Mouse (Mus musculus) MEL (cell line): Measurements from ENCODE around the gene Ankrd40. TPM values are rescaled to one million over a fixed set of nuclear protein-coding genes. Genes with fewer than 3 reads are reported as not detected.

ENCODE experiments used
- DNase-seq: peaks from one replicate; pipeline ENCODE4 v3.0.0; 2011; ENCODE audit warnings: low read depth, low spot score
- H3K27ac ChIP-seq: 2 replicates; pipeline ENCODE4 v1.5.1; 2012; ENCODE audit warnings: low read depth, mild to moderate bottlenecking, control low read depth, low read length, moderate library complexity; ENCODE audit not compliant: control insufficient read depth
- H3K27me3 ChIP-seq, 2 experiments: fragments of 150-350 bp in 1 of 2; sonication (generic) in 1 of 2; 2 replicates each; pipeline ENCODE4 v1.6.1; 2012; ENCODE audit warnings: low read length in 2 of 2, mild to moderate bottlenecking in 2 of 2, improper control_type of control experiment in 1 of 2, moderate library complexity in 1 of 2; ENCODE audit not compliant: insufficient read depth in 2 of 2, control insufficient read depth in 1 of 2
- H3K36me3 ChIP-seq, 2 experiments: 2 replicates each; pipeline ENCODE4 v1.6.1; 2012 to 2014; ENCODE audit warnings: low read length in 2 of 2, improper control_type of control experiment in 1 of 2, inconsistent platforms in 1 of 2, mild to moderate bottlenecking in 1 of 2; ENCODE audit not compliant: insufficient read depth in 2 of 2, control insufficient read depth in 1 of 2
- H3K4me1 ChIP-seq, 2 experiments: fragments of 150-350 bp in 1 of 2; sonication (generic) in 1 of 2; 2 replicates each; pipeline ENCODE4 v1.6.1; 2012; ENCODE audit warnings: low read length in 2 of 2, improper control_type of control experiment in 1 of 2, mild to moderate bottlenecking in 1 of 2; ENCODE audit not compliant: insufficient read depth in 2 of 2, control insufficient read depth in 1 of 2
- H3K4me3 ChIP-seq, 2 experiments: fragments of 150-350 bp in 1 of 2; sonication (generic) in 1 of 2; 2 replicates each; pipeline ENCODE4 v1.5.1; 2012; ENCODE audit warnings: low read depth in 2 of 2, low read length in 2 of 2, mild to moderate bottlenecking in 2 of 2, moderate library complexity in 2 of 2, control low read depth in 1 of 2, improper control_type of control experiment in 1 of 2; ENCODE audit not compliant: control insufficient read depth in 1 of 2, insufficient read depth in 1 of 2
- H3K79me2 ChIP-seq: 2 replicates; pipeline ENCODE4 v1.6.1; 2012; ENCODE audit warnings: mild to moderate bottlenecking, low read length, moderate library complexity; ENCODE audit not compliant: control insufficient read depth, poor library complexity, insufficient read depth
- H3K9ac ChIP-seq: 2 replicates; pipeline ENCODE4 v1.6.1; 2012; ENCODE audit warnings: low read depth, mild to moderate bottlenecking, control low read depth, low read length, moderate library complexity; ENCODE audit not compliant: control insufficient read depth, poor library complexity, severe bottlenecking
- H3K9me3 ChIP-seq: fragments of 150-350 bp; sonication (generic); replicated peaks from 2 replicates; pipeline ENCODE4 v1.6.1; 2012; ENCODE audit warnings: mild to moderate bottlenecking, low read length, improper control_type of control experiment, moderate library complexity; ENCODE audit not compliant: insufficient read depth
- BHLHE40 ChIP-seq: IDR thresholded peaks from 2 replicates; pipeline ENCODE4 v1.6.1; 2012; ENCODE audit warnings: low read depth, mild to moderate bottlenecking, inconsistent platforms, low read length, improper control_type of control experiment, borderline replicate concordance
- CHD1 ChIP-seq: IDR thresholded peaks from 2 replicates; pipeline ENCODE4 v1.6.1; 2012; ENCODE audit warnings: low read depth, mild to moderate bottlenecking, inconsistent platforms, low read length, improper control_type of control experiment
- CHD2 ChIP-seq: IDR thresholded peaks from 2 replicates; pipeline ENCODE4 v1.6.1; 2011; ENCODE audit warnings: low read length, improper control_type of control experiment
- CTCF ChIP-seq, 3 experiments: IDR thresholded peaks in 2 of 3; conservative IDR thresholded peaks in 1 of 3; 2 replicates each; pipeline ENCODE4 v1.5.1; 2011 to 2012; ENCODE audit warnings: low read length in 3 of 3, low read depth in 2 of 3, mild to moderate bottlenecking in 2 of 3, improper control_type of control experiment in 1 of 3, inconsistent platforms in 1 of 3, mixed read lengths in 1 of 3, moderate library complexity in 1 of 3; ENCODE audit not compliant: control insufficient read depth in 1 of 3, insufficient read depth in 1 of 3, poor library complexity in 1 of 3, severe bottlenecking in 1 of 3
- E2F4 ChIP-seq: IDR thresholded peaks from 2 replicates; pipeline ENCODE4 v1.6.1; 2011; ENCODE audit warnings: low read depth, low read length, improper control_type of control experiment, borderline replicate concordance
- EP300 ChIP-seq, 2 experiments: IDR thresholded peaks; 2 replicates each; pipeline ENCODE4 v1.6.1; 2011; ENCODE audit warnings: improper control_type of control experiment in 2 of 2, low read length in 2 of 2, low read depth in 1 of 2, mild to moderate bottlenecking in 1 of 2
- ETS1 ChIP-seq: IDR thresholded peaks from 2 replicates; pipeline ENCODE4 v1.6.1; 2012; ENCODE audit warnings: low read depth, mild to moderate bottlenecking, inconsistent platforms, low read length, improper control_type of control experiment, moderate library complexity
- GABPA ChIP-seq: IDR thresholded peaks from 2 replicates; pipeline ENCODE4 v1.6.1; 2012; ENCODE audit warnings: low read depth, mild to moderate bottlenecking, inconsistent platforms, low read length, improper control_type of control experiment, moderate library complexity
- GATA1 ChIP-seq: IDR thresholded peaks from 2 replicates; pipeline ENCODE4 v1.6.1; 2011; ENCODE audit warnings: low read depth, low read length, improper control_type of control experiment
- HCFC1 ChIP-seq: IDR thresholded peaks from 2 replicates; pipeline ENCODE4 v1.6.1; 2012; ENCODE audit warnings: low read depth, mild to moderate bottlenecking, inconsistent platforms, low read length, improper control_type of control experiment, moderate library complexity
- JUND ChIP-seq: IDR thresholded peaks from 2 replicates; pipeline ENCODE4 v1.6.1; 2011; ENCODE audit warnings: low read depth, mild to moderate bottlenecking, improper control_type of control experiment, low read length
- KAT2A ChIP-seq: conservative IDR thresholded peaks from 2 replicates; pipeline ENCODE4 v1.6.1; 2012; ENCODE audit warnings: low read depth, low read length, improper control_type of control experiment, inconsistent platforms
- MAFK ChIP-seq: IDR thresholded peaks from 2 replicates; pipeline ENCODE4 v1.6.1; 2011; ENCODE audit warnings: low read depth, mild to moderate bottlenecking, low read length, improper control_type of control experiment, borderline replicate concordance
- MAX ChIP-seq: IDR thresholded peaks from 2 replicates; pipeline ENCODE4 v1.6.1; 2011; ENCODE audit warnings: low read length, improper control_type of control experiment
- MAZ ChIP-seq: IDR thresholded peaks from 2 replicates; pipeline ENCODE4 v1.6.1; 2012; ENCODE audit warnings: low read depth, mild to moderate bottlenecking, inconsistent platforms, low read length, improper control_type of control experiment
- MEF2A ChIP-seq: IDR thresholded peaks from 2 replicates; pipeline ENCODE4 v1.6.1; 2014; ENCODE audit warnings: low read depth, mild to moderate bottlenecking, inconsistent platforms, low read length, improper control_type of control experiment; ENCODE audit not compliant: poor library complexity, insufficient replicate concordance, severe bottlenecking; ENCODE audit errors: extremely low read depth
- MXI1 ChIP-seq: IDR thresholded peaks from 2 replicates; pipeline ENCODE4 v1.6.1; 2011; ENCODE audit warnings: mild to moderate bottlenecking, low read depth, low read length, improper control_type of control experiment
- MYB ChIP-seq: IDR thresholded peaks from 2 replicates; pipeline ENCODE4 v1.6.1; 2011; ENCODE audit warnings: mild to moderate bottlenecking, low read depth, low read length, improper control_type of control experiment
- MYC ChIP-seq: IDR thresholded peaks from 2 replicates; pipeline ENCODE4 v1.6.1; 2011; ENCODE audit warnings: low read depth, mild to moderate bottlenecking, low read length, improper control_type of control experiment, moderate library complexity
- NELFE ChIP-seq: IDR thresholded peaks from 2 replicates; pipeline ENCODE4 v1.6.1; 2011; ENCODE audit warnings: low read depth, low read length, improper control_type of control experiment
- NRF1 ChIP-seq: IDR thresholded peaks from 2 replicates; pipeline ENCODE4 v1.6.1; 2014; ENCODE audit warnings: low read depth, mild to moderate bottlenecking, inconsistent platforms, low read length, improper control_type of control experiment, moderate library complexity; ENCODE audit not compliant: poor library complexity, insufficient read depth, severe bottlenecking
- POLR2A ChIP-seq, 2 experiments: IDR thresholded peaks; 2 replicates each; pipeline ENCODE4 v1.6.1; 2011 to 2012; ENCODE audit warnings: low read length in 2 of 2, mild to moderate bottlenecking in 2 of 2, control low read depth in 1 of 2, improper control_type of control experiment in 1 of 2, low read depth in 1 of 2, moderate library complexity in 1 of 2; ENCODE audit not compliant: control insufficient read depth in 1 of 2, insufficient read depth in 1 of 2, poor library complexity in 1 of 2
- POLR2AphosphoS5 ChIP-seq: IDR thresholded peaks from 2 replicates; pipeline ENCODE4 v1.6.1; 2012; ENCODE audit warnings: low read depth, borderline replicate concordance, mild to moderate bottlenecking, inconsistent platforms, low read length, moderate library complexity, mixed read lengths
- SIN3A ChIP-seq: IDR thresholded peaks from 2 replicates; pipeline ENCODE4 v1.6.1; 2012; ENCODE audit warnings: low read length, improper control_type of control experiment, inconsistent platforms
- TAL1 ChIP-seq: IDR thresholded peaks from 2 replicates; pipeline ENCODE4 v1.6.1; 2012; ENCODE audit warnings: mild to moderate bottlenecking, inconsistent platforms, low read length, moderate library complexity, mixed read lengths
- TBP ChIP-seq: IDR thresholded peaks from 2 replicates; pipeline ENCODE4 v1.8.0; 2011; ENCODE audit warnings: low read depth, low read length, improper control_type of control experiment
- TCF12 ChIP-seq: IDR thresholded peaks from 2 replicates; pipeline ENCODE4 v1.6.1; 2014; ENCODE audit warnings: low read depth, mild to moderate bottlenecking, inconsistent platforms, low read length, improper control_type of control experiment, moderate library complexity
- USF1 ChIP-seq: IDR thresholded peaks from 2 replicates; pipeline ENCODE4 v1.6.1; 2014; ENCODE audit warnings: low read depth, mild to moderate bottlenecking, inconsistent platforms, low read length, improper control_type of control experiment, moderate library complexity
- USF2 ChIP-seq, 2 experiments: IDR thresholded peaks; 2 replicates each; pipeline ENCODE4 v1.6.1; 2011 to 2012; ENCODE audit warnings: improper control_type of control experiment in 2 of 2, low read length in 2 of 2, borderline replicate concordance in 1 of 2, inconsistent platforms in 1 of 2, low read depth in 1 of 2, mild to moderate bottlenecking in 1 of 2; ENCODE audit not compliant: insufficient read depth in 1 of 2
- ZKSCAN1 ChIP-seq: IDR thresholded peaks from 2 replicates; pipeline ENCODE4 v1.6.1; 2012; ENCODE audit warnings: low read depth, mild to moderate bottlenecking, inconsistent platforms, low read length, improper control_type of control experiment, moderate library complexity
- ZMIZ1 ChIP-seq: IDR thresholded peaks from 2 replicates; pipeline ENCODE4 v1.6.1; 2012; ENCODE audit warnings: low read depth, mild to moderate bottlenecking, inconsistent platforms, low read length, improper control_type of control experiment, moderate library complexity
- ZNF384 ChIP-seq: IDR thresholded peaks from 2 replicates; pipeline ENCODE4 v1.6.1; 2012; ENCODE audit warnings: low read depth, mild to moderate bottlenecking, inconsistent platforms, low read length, improper control_type of control experiment
- polyA plus RNA-seq, 2 experiments: library from polyadenylated mRNA; stranded (reverse) in 1 of 2; unstranded in 1 of 2; fragments of >175 nt in 1 of 2; fragments of >200 nt in 1 of 2; gene quantifications; 2 replicates each; pipeline versions ENCODE4 v1.2.1 to v1.2.4; 2012; ENCODE audit warnings: low replicate concordance in 2 of 2, low read depth in 1 of 2; ENCODE audit not compliant: insufficient read length in 2 of 2, insufficient read depth in 1 of 2, missing spikeins in 1 of 2
- total RNA-seq: library from RNA; depleted of rRNA; stranded (reverse); fragments of 300-350 nt; gene quantifications from 2 replicates; pipeline ENCODE4 v1.2.3, GENCODE M21; 2012

Ankrd40 gene
- total and polyA plus RNA-seq, 3 experiments = 37.1 to 60.0 TPM; not detected in 1

GRCm38 (mm10) chr11:94369981-94370380, 42.2 kb downstream of the Ankrd40 start (continued):
- TF ChIP-seq E2F4 (no peak), MAFK (peak; percentile 33; the same call in 1 of the 2 replicates), JUND (no peak), TCF12 (peak; percentile 55), USF2 (IDR thresholded peaks at IDR 0.05; ENCODE audit: borderline replicate concordance in 1 of 2, insufficient read depth in 1 of 2, low read depth in 1 of 2, low read length in 2 of 2) (no peak), TBP (peak; percentile 38; the same call in 1 of the 2 replicates), KAT2A (no peak), CHD1 (no peak), MAZ (no peak), ETS1 (peak; percentile 41; the same call in 1 of the 2 replicates), ZNF384 (no peak), NELFE (no peak), POLR2A (IDR thresholded peaks at IDR 0.05; ENCODE audit: control insufficient read depth in 1 of 2, insufficient read depth in 1 of 2, low read depth in 1 of 2, low read length in 2 of 2, poor library complexity in 1 of 2) (no peak), HCFC1 (no peak), GABPA (no peak), ZKSCAN1 (no peak), MYB (no peak), TAL1 (peak; percentile 70)

- peak; percentile 91 for DNase-seq
- Histone ChIP-seq H3K36me3 (peaks cover 0 to 17% of the 10 kb centered on the region in 2 experiments; a peak in 2 of 4 replicates), H3K9ac (peak overlapping the region; percentile 48), H3K27me3 (no peaks in the 10 kb centered on the region), H3K27ac (peak overlapping the region; percentile 66), H3K9me3 (no peaks in the 10 kb centered on the region), H3K79me2 (no peaks in the 10 kb centered on the region), H3K4me3 (no peak overlapping the region; a peak in 2 of 4 replicates), H3K4me1 (peaks cover 14 to 23% of the 10 kb centered on the region in 2 experiments)
- TF ChIP-seq ZKSCAN1 (no peak), KAT2A (peak; percentile 21; the same call in 1 of the 2 replicates), TBP (peak; percentile 72), E2F4 (0 out of 2 replicates have a peak, but pooled peaks have one; percentile 11), POLR2A (IDR thresholded peaks at IDR 0.05; ENCODE audit: control insufficient read depth in 1 of 2, insufficient read depth in 1 of 2, low read depth in 1 of 2, low read length in 2 of 2, poor library complexity in 1 of 2) (peak in 1 of 2 experiments; percentile 63; a peak in 2 of 4 replicates), MAX (peak; percentile 99), SIN3A (peak; percentile 93), NELFE (peak; percentile 63; the same call in 1 of the 2 replicates), MEF2A (no peak), JUND (no peak), MXI1 (peak; percentile 95), GABPA (peak; percentile 64; the same call in 1 of the 2 replicates), MYC (peak; percentile 100), HCFC1 (peak; percentile 62), CHD1 (no peak), USF1 (peak; percentile 94), BHLHE40 (peak; percentile 80; the same call in 1 of the 2 replicates), ETS1 (peak; percentile 92), NRF1 (0 out of 2 replicates have a peak, but pooled peaks have one; percentile 25), ZMIZ1 (0 out of 2 replicates have a peak, but pooled peaks have one; percentile 40), CHD2 (peak; percentile 18; the same call in 1 of the 2 replicates), CTCF (IDR thresholded peaks at IDR 0.05 in 2 of 3, conservative IDR thresholded peaks at IDR 0.05 in 1 of 3; ENCODE audit: control insufficient read depth in 1 of 3, insufficient read depth in 1 of 3, low read depth in 2 of 3, low read length in 3 of 3, poor library complexity in 1 of 3, severe bottlenecking in 1 of 3) (no peak), POLR2AphosphoS5 (no peak), EP300 (IDR thresholded peaks at IDR 0.05; ENCODE audit: low read depth in 1 of 2, low read length in 2 of 2) (peak; percentile 68 to 74), GATA1 (peak; percentile 75)
Observed at GRCm38 (mm10) chr11:94370809-94371208, 43.0 kb downstream of the Ankrd40 start.
